Mouse (Mus musculus) kidney, adult 2 months (tissue): Measurements from ENCODE around the gene Unc5b. TPM values are rescaled to one million over a fixed set of nuclear protein-coding genes. Genes with fewer than 3 reads are reported as not detected.

Experiments used
- DNase-seq: peaks from one replicate; pipeline ENCODE4 v3.0.0; 2021
- H3K27ac ChIP-seq: fragments of 200-500 bp; 2 replicates; pipeline ENCODE4 v1.5.1; 2012; ENCODE audit warnings: low read depth, low read length, control low read depth, inconsistent platforms; ENCODE audit not compliant: insufficient read depth
- H3K27me3 ChIP-seq: fragments of 200-500 bp; replicated peaks from 2 replicates; pipeline ENCODE4 v1.6.1; 2012; ENCODE audit warnings: mild to moderate bottlenecking, moderate library complexity, low read length, inconsistent platforms; ENCODE audit not compliant: control insufficient read depth, insufficient read depth
- H3K36me3 ChIP-seq: fragments of 200-500 bp; 2 replicates; pipeline ENCODE4 v1.6.1; 2012; ENCODE audit warnings: mild to moderate bottlenecking, moderate library complexity, low read length, inconsistent platforms; ENCODE audit not compliant: control insufficient read depth, insufficient read depth
- H3K4me1 ChIP-seq: fragments of 200-500 bp; 2 replicates; pipeline ENCODE4 v1.6.1; 2011; ENCODE audit warnings: low read length; ENCODE audit not compliant: control insufficient read depth, insufficient read depth
- H3K4me3 ChIP-seq: fragments of 200-500 bp; 2 replicates; pipeline ENCODE4 v1.5.1; 2011; ENCODE audit warnings: mild to moderate bottlenecking, low read depth, low read length, control low read depth; ENCODE audit not compliant: insufficient read depth
- CTCF ChIP-seq: fragments of 200-500 bp; conservative IDR thresholded peaks from 2 replicates; pipeline ENCODE4 v1.5.1; 2011; ENCODE audit warnings: low read depth, mild to moderate bottlenecking, control low read depth, low read length, moderate library complexity, mixed read lengths; ENCODE audit not compliant: insufficient read depth, insufficient read length
- POLR2A ChIP-seq: fragments of 200-500 bp; IDR thresholded peaks from one replicate; pipeline ENCODE4 v1.6.1; 2011; ENCODE audit warnings: low read depth, low read length, control low read depth
- WGBS: fragments of 180-500 bp; shearing (Covaris S2); methylation state at CpG from one replicate; pipeline ENCODE4 v1.1.7; 2018; 5-methylcytosine and 5-hydroxymethylcytosine counted together
- polyA plus RNA-seq: library from polyadenylated mRNA; depleted of rRNA; stranded (reverse); fragments of >200 nt; gene quantifications from 2 replicates; pipeline ENCODE4 v1.2.3, GENCODE M21; 2012

The Unc5b gene
- polyA plus RNA-seq, 1 experiment: 6.1 TPM

DNA sequence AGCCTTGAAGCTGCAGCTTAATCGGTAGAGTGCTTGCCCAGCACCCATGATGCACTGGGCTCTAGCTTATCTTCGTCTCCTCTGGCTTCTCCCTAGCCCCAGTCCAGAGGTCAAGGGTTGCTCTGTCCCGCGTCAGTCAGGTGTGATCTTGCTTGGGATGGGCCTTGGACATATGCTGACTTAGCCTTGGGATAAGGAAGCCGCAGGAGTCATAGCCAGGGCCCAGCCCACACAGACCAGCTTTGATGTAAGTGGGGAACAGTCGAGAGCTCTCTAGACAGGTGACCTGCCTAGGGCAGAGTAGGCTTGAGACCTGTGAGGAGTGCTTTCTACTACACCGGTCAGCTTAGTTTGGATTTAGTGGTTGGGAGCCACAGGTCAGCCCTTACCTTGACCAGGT is 64.0 kb downstream of the Unc5b start:
- Histone ChIP-seq H3K4me1 (no peaks in the 10 kb centered on the region), H3K36me3 (no peaks in the 10 kb centered on the region), H3K4me3 (no peak overlapping the region), H3K27ac (no peak overlapping the region), H3K27me3 (no peaks in the 10 kb centered on the region)
- WGBS: 67% methylated on average over 7 of the region's 7 CpGs
- DNase-seq: no peak
- TF ChIP-seq POLR2A (no peak), CTCF (no peak)

DNA sequence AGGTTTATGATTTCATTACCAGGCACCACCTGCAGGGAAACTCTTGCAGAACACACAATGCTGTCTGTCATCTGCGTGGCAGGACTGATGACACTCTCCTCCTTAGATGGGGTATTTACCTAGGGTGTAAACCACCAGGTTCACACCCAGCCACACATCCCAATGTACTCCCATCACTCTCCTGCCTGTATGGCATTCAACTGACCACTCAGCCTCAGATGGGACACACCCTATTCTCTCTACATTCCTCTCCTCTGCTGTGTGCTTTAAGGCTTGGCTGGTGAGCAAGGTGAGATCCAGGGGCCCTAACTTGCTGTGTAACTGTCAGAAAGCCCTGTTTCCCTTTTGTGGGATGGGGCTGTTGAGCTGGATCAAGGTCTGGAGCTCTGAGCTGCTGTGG is 69.3 kb downstream of the Unc5b start:
- Histone ChIP-seq H3K4me1 (no peaks in the 10 kb centered on the region), H3K4me3 (no peak overlapping the region), H3K27me3 (no peaks in the 10 kb centered on the region), H3K27ac (no peak overlapping the region), H3K36me3 (no peaks in the 10 kb centered on the region)
- no peak for DNase-seq
- WGBS: 94% methylated on average over 1 of the region's 1 CpGs
- TF ChIP-seq POLR2A: no peak
- no peak for TF ChIP-seq CTCF

DNA sequence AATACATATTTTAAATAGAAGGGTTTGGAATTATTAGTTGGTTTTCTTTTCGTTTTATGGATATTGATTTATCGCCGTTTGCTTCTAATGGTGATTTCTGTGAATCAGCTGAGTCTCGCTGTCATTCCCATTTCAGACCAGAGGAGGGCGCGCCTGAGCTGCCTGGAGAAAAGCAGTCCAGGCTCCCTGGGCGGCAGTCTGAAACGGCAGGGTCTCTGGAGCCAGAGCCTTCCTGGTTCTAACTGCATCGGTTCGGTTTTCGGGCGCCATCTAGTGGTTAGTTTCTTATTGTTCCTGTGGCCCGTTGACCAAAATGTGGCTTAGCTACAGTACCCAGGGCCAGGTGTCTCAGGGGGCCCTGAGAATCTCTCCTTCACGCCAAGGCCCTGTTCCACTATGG is 71.0 kb downstream of the Unc5b start:
- H3K36me3 ChIP-seq: no peaks in the 10 kb centered on the region
- H3K27me3 ChIP-seq: no peaks in the 10 kb centered on the region
- TF ChIP-seq POLR2A: no peak
- peak; percentile 93 for TF ChIP-seq CTCF
- no peak overlapping the region for H3K27ac ChIP-seq
- H3K4me3 ChIP-seq: no peak overlapping the region
- H3K4me1 ChIP-seq: no peaks in the 10 kb centered on the region
- WGBS: 4% methylated on average over 14 of the region's 14 CpGs
- peak; percentile 97 for DNase-seq

DNA sequence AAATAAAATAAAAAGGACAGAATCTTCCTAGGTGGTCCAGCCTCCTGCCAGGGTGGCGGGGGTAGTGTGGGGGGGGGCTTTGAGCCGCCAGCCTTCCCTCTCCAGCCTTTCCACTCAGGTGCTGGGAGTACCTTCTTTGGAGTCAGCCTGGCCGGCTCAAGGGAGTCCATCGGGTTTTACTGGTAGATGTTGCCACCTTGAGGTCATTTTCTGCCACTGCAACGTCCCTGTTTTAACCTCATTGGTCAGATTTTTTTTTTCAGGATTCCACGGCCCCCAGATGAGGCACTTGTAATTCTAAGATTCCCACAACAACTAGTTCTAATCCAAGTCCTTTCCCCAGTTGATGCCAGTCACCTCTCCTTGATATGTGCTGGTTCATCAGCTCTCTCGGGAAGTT is 74.4 kb downstream of the Unc5b start:
- 2% methylated on average over 7 of the region's 7 CpGs for WGBS
- peak; percentile 86 for DNase-seq
- Histone ChIP-seq H3K4me3 (no peak overlapping the region), H3K36me3 (no peaks in the 10 kb centered on the region), H3K27ac (no peak overlapping the region), H3K4me1 (peaks cover 12% of the 10 kb centered on the region), H3K27me3 (no peaks in the 10 kb centered on the region)
- TF ChIP-seq CTCF (peak; percentile 82), POLR2A (no peak)

DNA sequence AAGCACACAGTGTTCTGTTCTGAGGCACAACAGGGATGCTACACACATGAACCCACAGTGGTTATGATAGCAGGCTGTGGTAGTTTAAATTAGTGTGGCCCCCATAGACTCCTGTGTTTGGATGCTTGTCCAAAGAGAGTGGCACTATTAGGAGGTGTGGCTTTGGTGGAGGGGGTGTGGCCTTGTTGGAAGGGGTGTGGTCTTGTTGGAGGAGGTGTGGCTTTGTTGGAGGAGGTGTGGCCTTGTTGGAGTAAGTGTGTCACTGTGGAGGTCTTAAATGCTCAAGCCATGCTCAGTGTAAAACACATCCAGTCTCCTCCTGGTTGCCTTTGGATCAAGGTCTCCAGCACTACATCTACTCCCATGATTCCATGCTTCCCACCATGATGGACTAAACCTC is 75.2 kb downstream of the Unc5b start:
- TF ChIP-seq POLR2A (no peak), CTCF (no peak)
- Histone ChIP-seq H3K4me1 (peaks cover 12% of the 10 kb centered on the region), H3K27ac (no peak overlapping the region), H3K36me3 (no peaks in the 10 kb centered on the region), H3K4me3 (no peak overlapping the region), H3K27me3 (no peaks in the 10 kb centered on the region)
- no peak for DNase-seq

DNA sequence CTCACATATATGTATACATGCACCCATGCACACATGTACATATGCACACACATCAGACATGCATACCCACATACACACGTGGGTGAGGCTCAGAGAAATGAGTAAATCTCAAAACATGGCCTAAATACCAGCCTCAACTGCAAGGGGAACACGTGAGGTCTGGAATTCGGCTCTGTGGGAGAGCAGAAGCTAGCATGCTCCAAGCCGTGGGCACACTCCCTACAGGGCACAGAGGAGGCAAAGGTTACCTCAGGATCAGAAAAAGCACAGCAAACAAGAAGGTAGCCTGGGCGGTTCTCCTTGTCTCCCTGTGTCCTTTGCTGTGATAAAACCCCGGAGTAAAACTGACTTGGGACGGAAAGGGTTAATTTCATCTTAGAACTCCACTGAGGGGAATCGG is 77.4 kb downstream of the Unc5b start:
- H3K27ac ChIP-seq: peak overlapping the region; percentile 68
- no peak overlapping the region for H3K4me3 ChIP-seq
- peaks cover 17% of the 10 kb centered on the region for H3K4me1 ChIP-seq
- no peaks in the 10 kb centered on the region for H3K27me3 ChIP-seq
- TF ChIP-seq POLR2A (no peak), CTCF (no peak)
- no peaks in the 10 kb centered on the region for H3K36me3 ChIP-seq
- 62% methylated on average over 8 of the region's 8 CpGs for WGBS
- peak; percentile 90 for DNase-seq

DNA sequence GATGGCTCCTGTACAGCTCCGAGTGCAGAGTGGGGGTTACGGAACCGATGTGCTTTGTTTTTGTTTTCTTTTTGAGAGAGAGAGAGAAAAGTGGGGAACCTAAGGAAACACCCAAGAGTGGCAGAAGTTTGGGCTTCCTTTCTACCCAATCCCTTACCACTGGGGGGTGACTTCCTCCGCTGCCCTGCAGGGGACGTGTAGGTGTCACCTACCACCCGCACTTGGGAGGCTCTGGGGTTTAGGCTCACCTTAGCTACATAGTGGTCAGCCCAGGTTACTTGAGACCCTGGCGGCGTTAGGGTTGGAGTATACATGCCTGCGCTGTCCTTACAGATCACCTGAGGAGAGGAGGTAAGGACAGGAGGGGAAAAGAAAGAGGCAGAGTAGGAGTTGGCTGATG is 78.1 kb downstream of the Unc5b start:
- H3K27me3 ChIP-seq: no peaks in the 10 kb centered on the region
- WGBS: 68% methylated on average over 9 of the region's 9 CpGs
- peak overlapping the region; percentile 68 for H3K27ac ChIP-seq
- TF ChIP-seq CTCF: no peak
- no peak for TF ChIP-seq POLR2A
- H3K4me1 ChIP-seq: peaks cover 20% of the 10 kb centered on the region
- no peaks in the 10 kb centered on the region for H3K36me3 ChIP-seq
- H3K4me3 ChIP-seq: no peak overlapping the region
- peak; percentile 37 for DNase-seq
